Mouse (Mus musculus): Measurements from ENCODE around the gene 1700086D15Rik. TPM values are rescaled to one million over a fixed set of nuclear protein-coding genes. Genes with fewer than 3 reads are reported as not detected.

Gene 1700086D15Rik
- polyA plus RNA-seq, 1 experiment from 2014 or later, result not detected

GRCm38 (mm10) chr11:65160991-65161880 lies 1.5 kb upstream of the 1700086D15Rik start:
- Histone ChIP-seq H3K4me3 (ENCODE audit: low read depth, low read length) (no peak overlapping the region), H3K4me1 (ENCODE audit: insufficient read depth) (0 out of 2 replicates have a peak, but pooled peaks cover 8% of the 10 kb centered on the region), H3K9ac (replicated peaks) (no peak overlapping the region), H3K27me3 (ENCODE audit: insufficient read depth, low read length) (peaks cover 13% of the 10 kb centered on the region), H3K9me3 (ENCODE audit: low read length) (no peaks in the 10 kb centered on the region), H3K27ac (ENCODE audit: low read depth) (no peak overlapping the region), H3K36me3 (replicated peaks; ENCODE audit: insufficient read depth, low read length) (no peaks in the 10 kb centered on the region), H3K4me2 (ENCODE audit: low read depth, low read length) (no peak overlapping the region)
- WGBS (ENCODE audit: insufficient replicate concordance), result 59% methylated on average over 7 of the region's 7 CpGs
- DNase-seq (no peak), ATAC-seq (no peak)
- TF ChIP-seq EP300 (IDR thresholded peaks at IDR 0.05; ENCODE audit: low read depth), result no peak
- no peak for TF ChIP-seq CTCF (IDR thresholded peaks at IDR 0.05; ENCODE audit: low read depth)

DNA sequence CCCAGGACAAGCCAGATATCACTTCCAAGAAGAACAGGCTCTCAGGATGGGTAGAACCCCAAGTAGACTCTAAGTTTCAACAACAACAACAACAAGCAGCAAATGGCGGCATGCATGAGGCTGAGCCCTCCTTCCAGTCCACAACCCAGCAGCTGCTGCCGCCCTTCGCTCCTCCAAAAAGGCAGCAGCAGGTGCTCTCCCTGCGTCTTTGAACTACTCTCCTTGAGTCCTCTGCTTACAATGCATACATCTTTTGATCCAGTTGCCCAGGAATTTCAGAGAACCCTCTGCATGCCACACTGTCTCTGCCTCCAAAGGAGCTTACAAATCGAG lies 1.1 kb downstream of the 1700086D15Rik start:
- Histone ChIP-seq H3K4me1 (ENCODE audit: insufficient read depth) (0 out of 2 replicates have a peak, but pooled peaks cover 8% of the 10 kb centered on the region), H3K9me3 (ENCODE audit: low read length) (no peaks in the 10 kb centered on the region), H3K27me3 (ENCODE audit: insufficient read depth, low read length) (peaks cover 13% of the 10 kb centered on the region), H3K36me3 (replicated peaks; ENCODE audit: insufficient read depth, low read length) (no peaks in the 10 kb centered on the region), H3K9ac (replicated peaks) (no peak overlapping the region), H3K4me3 (ENCODE audit: low read depth, low read length) (no peak overlapping the region), H3K27ac (ENCODE audit: low read depth) (no peak overlapping the region), H3K4me2 (ENCODE audit: low read depth, low read length) (no peak overlapping the region)
- 82% methylated on average over 5 of the region's 5 CpGs for WGBS (ENCODE audit: insufficient replicate concordance)
- DNase-seq (no peak), ATAC-seq (no peak)
- TF ChIP-seq EP300 (IDR thresholded peaks at IDR 0.05; ENCODE audit: low read depth), result no peak
- no peak for TF ChIP-seq CTCF (IDR thresholded peaks at IDR 0.05; ENCODE audit: low read depth)

GRCm38 (mm10) chr11:65157966-65158657 lies 1.6 kb downstream of the 1700086D15Rik start:
- WGBS (ENCODE audit: insufficient replicate concordance), result 86% methylated on average over 20 of the region's 20 CpGs
- TF ChIP-seq EP300 (IDR thresholded peaks at IDR 0.05; ENCODE audit: low read depth) (no peak), CTCF (IDR thresholded peaks at IDR 0.05; ENCODE audit: low read depth) (no peak)

GRCm38 (mm10) chr11:65153006-65153405 lies 6.7 kb downstream of the 1700086D15Rik start:
- Histone ChIP-seq H3K4me1 (ENCODE audit: insufficient read depth) (no peaks in the 10 kb centered on the region), H3K4me2 (ENCODE audit: low read depth, low read length) (no peak overlapping the region), H3K27ac (ENCODE audit: low read depth) (no peak overlapping the region), H3K36me3 (replicated peaks; ENCODE audit: insufficient read depth, low read length) (no peaks in the 10 kb centered on the region), H3K9me3 (ENCODE audit: low read length) (no peaks in the 10 kb centered on the region), H3K4me3 (ENCODE audit: low read depth, low read length) (no peak overlapping the region), H3K27me3 (ENCODE audit: insufficient read depth, low read length) (no peaks in the 10 kb centered on the region), H3K9ac (replicated peaks) (no peak overlapping the region)
- no peak for ATAC-seq
- DNase-seq, result no peak
- TF ChIP-seq EP300 (IDR thresholded peaks at IDR 0.05; ENCODE audit: low read depth) (no peak), CTCF (IDR thresholded peaks at IDR 0.05; ENCODE audit: low read depth) (no peak)
- WGBS (ENCODE audit: insufficient replicate concordance), result 74% methylated on average over 5 of the region's 5 CpGs

More at GRCm38 (mm10) chr11:65157966-65158657, 1.6 kb downstream of the 1700086D15Rik start:
- H3K9me3 ChIP-seq (ENCODE audit: low read length), result no peaks in the 10 kb centered on the region
- no peak overlapping the region for H3K4me2 ChIP-seq (ENCODE audit: low read depth, low read length)
- H3K9ac ChIP-seq (replicated peaks), result no peak overlapping the region
- H3K27ac ChIP-seq (ENCODE audit: low read depth), result no peak overlapping the region
- H3K4me3 ChIP-seq (ENCODE audit: low read depth, low read length), result no peak overlapping the region
- H3K4me1 ChIP-seq (ENCODE audit: insufficient read depth), result 0 out of 2 replicates have a peak, but pooled peaks cover 8% of the 10 kb centered on the region
- ATAC-seq, result no peak
- peaks cover 13% of the 10 kb centered on the region for H3K27me3 ChIP-seq (ENCODE audit: insufficient read depth, low read length)
- H3K36me3 ChIP-seq (replicated peaks; ENCODE audit: insufficient read depth, low read length), result no peaks in the 10 kb centered on the region
- DNase-seq, result no peak

DNA sequence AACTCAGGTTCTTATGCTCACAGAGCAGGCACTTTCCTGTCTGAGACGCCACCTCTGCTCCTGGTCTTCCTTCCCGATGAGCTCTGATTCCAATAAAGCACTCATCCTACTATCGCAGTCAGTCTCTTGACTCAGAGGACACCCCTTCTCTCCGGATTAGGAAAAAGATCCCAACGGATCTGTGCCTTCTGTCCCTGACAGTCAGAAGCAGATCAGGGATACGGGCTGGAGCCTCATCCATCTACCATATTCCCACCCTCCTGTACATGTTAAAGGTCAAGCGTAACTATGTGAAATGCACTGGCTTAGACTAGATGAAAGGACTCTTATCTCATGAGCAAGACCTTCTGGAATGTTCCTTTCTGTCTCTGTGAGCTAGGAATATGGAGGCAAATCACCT lies 11.2 kb downstream of the 1700086D15Rik start:
- Histone ChIP-seq H3K4me1 (ENCODE audit: insufficient read depth) (no peaks in the 10 kb centered on the region), H3K9ac (replicated peaks) (no peak overlapping the region), H3K4me3 (ENCODE audit: low read depth, low read length) (no peak overlapping the region), H3K4me2 (ENCODE audit: low read depth, low read length) (no peak overlapping the region), H3K27ac (ENCODE audit: low read depth) (no peak overlapping the region), H3K27me3 (ENCODE audit: insufficient read depth, low read length) (no peaks in the 10 kb centered on the region), H3K9me3 (ENCODE audit: low read length) (no peaks in the 10 kb centered on the region), H3K36me3 (replicated peaks; ENCODE audit: insufficient read depth, low read length) (no peaks in the 10 kb centered on the region)
- DNase-seq (no peak), ATAC-seq (no peak)
- 77% methylated on average over 7 of the region's 7 CpGs for WGBS (ENCODE audit: insufficient replicate concordance)
- TF ChIP-seq CTCF (IDR thresholded peaks at IDR 0.05; ENCODE audit: low read depth) (no peak), EP300 (IDR thresholded peaks at IDR 0.05; ENCODE audit: low read depth) (no peak)

DNA sequence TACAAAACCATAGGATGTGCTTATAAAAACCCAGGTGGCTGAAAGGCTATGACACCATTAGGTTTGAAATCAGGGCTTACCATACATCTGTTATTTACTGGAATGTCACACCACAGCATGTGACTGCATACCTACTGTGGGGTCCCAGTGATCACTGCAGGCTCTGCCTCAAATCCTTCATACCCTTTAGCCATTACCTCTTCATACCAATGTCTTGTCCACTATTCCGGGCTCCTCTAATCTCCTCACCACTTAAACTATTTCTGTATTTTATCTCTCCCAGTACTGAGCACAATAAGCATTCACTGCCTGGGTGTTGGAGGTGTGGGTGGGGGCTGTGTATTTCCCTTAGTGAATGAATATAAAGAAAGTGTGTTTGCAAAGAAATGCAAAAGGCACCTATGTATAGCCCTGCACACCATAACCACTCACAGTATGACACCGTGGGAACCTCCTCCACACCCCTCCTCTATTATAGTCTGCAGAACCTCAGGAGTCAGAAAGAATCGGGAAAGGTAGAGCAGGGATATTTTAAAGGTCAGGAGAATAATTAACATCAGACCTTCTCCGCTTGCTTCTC lies 16.8 kb downstream of the 1700086D15Rik start:
- no peak for ATAC-seq
- Histone ChIP-seq H3K9ac (replicated peaks) (no peak overlapping the region), H3K4me2 (ENCODE audit: low read depth, low read length) (no peak overlapping the region), H3K27me3 (ENCODE audit: insufficient read depth, low read length) (no peaks in the 10 kb centered on the region), H3K4me1 (ENCODE audit: insufficient read depth) (no peaks in the 10 kb centered on the region), H3K36me3 (replicated peaks; ENCODE audit: insufficient read depth, low read length) (no peaks in the 10 kb centered on the region), H3K4me3 (ENCODE audit: low read depth, low read length) (no peak overlapping the region), H3K9me3 (ENCODE audit: low read length) (no peaks in the 10 kb centered on the region), H3K27ac (ENCODE audit: low read depth) (no peak overlapping the region)
- TF ChIP-seq CTCF (IDR thresholded peaks at IDR 0.05; ENCODE audit: low read depth) (no peak), EP300 (IDR thresholded peaks at IDR 0.05; ENCODE audit: low read depth) (no peak)
- DNase-seq, result no peak
- 68% methylated on average over 4 of the region's 4 CpGs for WGBS (ENCODE audit: insufficient replicate concordance)

All from liver, postnatal 0 days (tissue).